Mouse (Mus musculus) monocyte, adult 5-6 weeks (primary cell): ENCODE data around the gene Btbd35f18. TPM values are rescaled to one million over a fixed set of nuclear protein-coding genes. Genes with fewer than 3 reads are reported as not detected.
"Not testable (repeated sequence)": the region's sequence is repeated elsewhere in the genome, so short reads cannot be mapped to it uniquely, and the experiment has no call there.

Experiments
- ATAC-seq: fragments of 153-309, 156-312 bp; replicated peaks from 2 replicates; pipeline ENCODE4 v1.8.0; 2017; ENCODE audit warnings: mild to moderate bottlenecking; ENCODE audit not compliant: low TSS enrichment, insufficient number of reproducible peaks, severe bottlenecking, poor library complexity, low FRiP score
- total RNA-seq: library from RNA; stranded (forward); fragments of 200-1000, 200-491, 200-594 nt; gene quantifications from 3 replicates; pipeline ENCODE4 v1.2.3, GENCODE M21; 2017

Gene Btbd35f18
- total RNA-seq = not detected in 3 replicates

DNA sequence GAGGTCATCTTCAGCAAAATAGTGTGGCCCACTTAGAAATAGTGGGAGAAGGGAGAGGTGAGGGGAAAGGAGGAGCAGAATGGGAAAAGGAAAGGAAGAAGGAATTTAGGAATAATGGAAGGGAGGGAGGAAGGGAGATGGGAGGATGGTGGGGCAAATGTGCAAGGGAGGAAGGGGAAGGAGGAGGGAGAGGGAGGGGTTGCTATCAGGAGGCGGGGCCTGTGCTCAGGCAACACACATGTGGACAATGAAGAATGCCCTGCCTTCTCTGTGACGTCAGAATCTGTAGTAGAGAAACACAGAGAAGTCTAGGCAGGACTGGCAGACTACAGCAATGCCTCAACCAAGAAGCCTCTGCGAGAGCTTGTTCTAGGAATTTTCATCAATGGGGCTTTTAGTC, at the start of gene Btbd35f18:
Btbd35f18 (plus strand) TSS at position 301 of the 400 bp plus-strand sequence.
- not testable (repeated sequence) for ATAC-seq

Other genes starting within 250 kb of the Btbd35f18 start
- not detected in 3 replicates for gene Btbd35f10, start 52.7 kb downstream of the Btbd35f18 start, total RNA-seq